Mouse (Mus musculus) myocyte (in vitro differentiated cells): ENCODE data around the gene Rsad2.

Experiments used
- CEBPB ChIP-seq: IDR thresholded peaks from 2 replicates; pipeline ENCODE4 v1.6.1; 2011; ENCODE audit warnings: mild to moderate bottlenecking, moderate library complexity; ENCODE audit not compliant: poor library complexity, insufficient read depth, severe bottlenecking
- MAX ChIP-seq: IDR thresholded peaks from one replicate; pipeline ENCODE4 v1.6.1; 2011; ENCODE audit warnings: low read depth, mild to moderate bottlenecking, control low read depth
- POLR2A ChIP-seq: IDR thresholded peaks from one replicate; pipeline ENCODE4 v1.6.1; 2011; ENCODE audit warnings: low read depth, mild to moderate bottlenecking, control low read depth, moderate library complexity; ENCODE audit not compliant: insufficient read length
- USF1 ChIP-seq: IDR thresholded peaks from one replicate; pipeline ENCODE4 v1.6.1; 2011; ENCODE audit warnings: low read depth, mild to moderate bottlenecking, control low read depth, moderate library complexity

- TF ChIP-seq POLR2A (no peak), USF1 (no peak), MAX (no peak), CEBPB (no peak)
Measured at GRCm38 (mm10) chr12:26487874-26488616, 31.8 kb upstream of the Rsad2 start.
